Mouse (Mus musculus) hindbrain, embryonic 15.5 days (tissue): ENCODE measurements around the gene Rnf17. TPM values are rescaled to one million over a fixed set of nuclear protein-coding genes. Genes with fewer than 3 reads are reported as not detected.
A peak's percentile ranks its signal among the peaks of the same experiment; 100 is the strongest.

ENCODE experiments used
- ATAC-seq: fragments of 200-750 bp; cut with Nextera tagmentation; 2 replicates; pipeline ENCODE4 v1.8.0; 2017; ENCODE audit warnings: low read depth, moderate number of reproducible peaks, moderate TSS enrichment; ENCODE audit not compliant: low FRiP score
- H3K27ac ChIP-seq: fragments of 300-500 bp; sonication (generic); replicated peaks from 2 replicates; pipeline ENCODE4 v1.5.1; 2015; ENCODE audit warnings: mild to moderate bottlenecking, inconsistent platforms
- H3K27me3 ChIP-seq: fragments of 300-500 bp; sonication (generic); 2 replicates; pipeline ENCODE4 v1.6.1; 2015; ENCODE audit warnings: control low read depth, inconsistent platforms
- H3K36me3 ChIP-seq: fragments of 300-500 bp; sonication (generic); 2 replicates; pipeline ENCODE4 v1.6.1; 2015; ENCODE audit warnings: control low read depth, inconsistent platforms
- H3K4me1 ChIP-seq: fragments of 300-500 bp; sonication (generic); replicated peaks from 2 replicates; pipeline ENCODE4 v1.6.1; 2015; ENCODE audit warnings: control low read depth, inconsistent platforms
- H3K4me2 ChIP-seq: fragments of 300-500 bp; sonication (generic); 2 replicates; pipeline ENCODE4 v1.6.1; 2015; ENCODE audit warnings: moderate library complexity, mild to moderate bottlenecking, inconsistent platforms
- H3K4me3 ChIP-seq: fragments of 300-500 bp; sonication (generic); 2 replicates; pipeline ENCODE4 v1.5.1; 2015; ENCODE audit warnings: mild to moderate bottlenecking, inconsistent platforms
- H3K9ac ChIP-seq: fragments of 300-500 bp; sonication (generic); 2 replicates; pipeline ENCODE4 v1.6.1; 2015; ENCODE audit warnings: inconsistent platforms
- H3K9me3 ChIP-seq: fragments of 300-500 bp; sonication (generic); 2 replicates; pipeline ENCODE4 v1.6.1; 2016; ENCODE audit warnings: control low read depth, inconsistent platforms
- WGBS: fragments of 180-500 bp; shearing (Covaris S2); methylation state at CpG from one replicate; pipeline ENCODE4 v1.1.7; 2015; 5-methylcytosine and 5-hydroxymethylcytosine counted together
- polyA plus RNA-seq: library from polyadenylated mRNA; unstranded; fragments of >200 nt; fragmentation: Nextera tagmentation; extraction: Ambion mirVana; gene quantifications from 2 replicates; pipeline ENCODE4 v1.2.1, GENCODE M21; 2015

Rnf17 gene
- polyA plus RNA-seq, 1 experiment from 2014 or later = 1.6 TPM

DNA sequence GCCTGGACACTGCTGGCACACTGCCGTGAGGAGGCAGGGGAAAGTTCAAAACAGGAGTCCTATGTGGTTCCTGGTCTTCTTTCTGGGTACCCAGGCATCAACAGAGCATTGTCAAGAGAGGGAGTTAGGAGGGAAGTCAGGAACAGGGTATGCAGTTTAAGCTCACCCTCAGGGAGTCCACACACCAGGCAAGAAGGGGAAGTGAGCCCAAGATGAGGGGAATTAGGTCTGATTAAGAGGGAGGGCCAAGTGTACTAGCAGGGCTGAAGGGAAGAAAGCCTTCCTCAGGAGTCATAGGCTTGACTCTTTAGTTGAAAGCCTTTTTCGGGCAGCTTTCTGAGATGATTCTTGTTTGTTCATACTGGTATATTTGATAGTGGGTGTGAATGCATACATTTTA lies 112.4 kb downstream of the Rnf17 start:
- ATAC-seq = no peak
- 94% methylated on average over 2 of the region's 2 CpGs for WGBS
- Histone ChIP-seq H3K27ac (no peak overlapping the region), H3K4me3 (no peak overlapping the region), H3K36me3 (no peaks in the 10 kb centered on the region), H3K9ac (no peak overlapping the region), H3K4me2 (no peak overlapping the region), H3K27me3 (no peaks in the 10 kb centered on the region), H3K4me1 (no peaks in the 10 kb centered on the region), H3K9me3 (no peaks in the 10 kb centered on the region)

- no peak overlapping the region for H3K9ac ChIP-seq
- no peak overlapping the region for H3K4me3 ChIP-seq
- H3K27me3 ChIP-seq = no peaks in the 10 kb centered on the region
- H3K4me1 ChIP-seq = no peaks in the 10 kb centered on the region
- H3K9me3 ChIP-seq = no peaks in the 10 kb centered on the region
- H3K4me2 ChIP-seq = no peak overlapping the region
- 65% methylated on average over 2 of the region's 2 CpGs for WGBS
- no peak overlapping the region for H3K27ac ChIP-seq
- H3K36me3 ChIP-seq = peaks cover 14% of the 10 kb centered on the region
- no peak for ATAC-seq
Measured at GRCm38 (mm10) chr14:56530788-56531187, 128.4 kb downstream of the Rnf17 start.

- H3K9me3 ChIP-seq = no peaks in the 10 kb centered on the region
- H3K4me2 ChIP-seq = no peak overlapping the region
- 92% methylated on average over 1 of the region's 1 CpGs for WGBS
- 0 out of 2 replicates have a peak, but pooled peaks cover 3% of the 10 kb centered on the region for H3K36me3 ChIP-seq
- no peak overlapping the region for H3K27ac ChIP-seq
- no peaks in the 10 kb centered on the region for H3K27me3 ChIP-seq
- H3K9ac ChIP-seq = no peak overlapping the region
- H3K4me1 ChIP-seq = no peaks in the 10 kb centered on the region
- no peak for ATAC-seq
- no peak overlapping the region for H3K4me3 ChIP-seq
Measured at GRCm38 (mm10) chr14:56544946-56545345, 142.6 kb downstream of the Rnf17 start.

DNA sequence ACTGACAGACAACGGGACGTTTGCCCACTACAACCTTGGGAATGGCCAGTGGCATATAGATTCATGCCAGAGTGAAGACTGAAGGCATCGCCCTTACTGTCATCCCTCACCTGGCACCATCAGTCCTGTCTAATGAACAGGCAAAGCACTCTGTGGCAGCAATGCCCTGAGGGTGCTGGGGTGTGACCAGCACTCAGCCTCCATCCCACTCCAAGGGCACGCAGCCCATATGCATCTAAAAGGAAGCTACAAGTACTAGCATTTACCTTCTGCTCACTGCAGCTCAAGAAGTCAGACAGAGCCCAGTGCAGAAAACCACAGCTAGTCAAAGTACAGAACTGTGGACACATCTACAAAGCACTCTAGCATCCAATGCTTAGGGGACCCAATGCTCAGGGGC lies 143.1 kb downstream of the Rnf17 start:
- ATAC-seq = no peak
- Histone ChIP-seq H3K4me1 (no peaks in the 10 kb centered on the region), H3K27me3 (no peaks in the 10 kb centered on the region), H3K4me2 (no peak overlapping the region), H3K9me3 (no peaks in the 10 kb centered on the region), H3K27ac (no peak overlapping the region), H3K4me3 (no peak overlapping the region), H3K36me3 (0 out of 2 replicates have a peak, but pooled peaks cover 3% of the 10 kb centered on the region), H3K9ac (no peak overlapping the region)
- 94% methylated on average over 4 of the region's 4 CpGs for WGBS

DNA sequence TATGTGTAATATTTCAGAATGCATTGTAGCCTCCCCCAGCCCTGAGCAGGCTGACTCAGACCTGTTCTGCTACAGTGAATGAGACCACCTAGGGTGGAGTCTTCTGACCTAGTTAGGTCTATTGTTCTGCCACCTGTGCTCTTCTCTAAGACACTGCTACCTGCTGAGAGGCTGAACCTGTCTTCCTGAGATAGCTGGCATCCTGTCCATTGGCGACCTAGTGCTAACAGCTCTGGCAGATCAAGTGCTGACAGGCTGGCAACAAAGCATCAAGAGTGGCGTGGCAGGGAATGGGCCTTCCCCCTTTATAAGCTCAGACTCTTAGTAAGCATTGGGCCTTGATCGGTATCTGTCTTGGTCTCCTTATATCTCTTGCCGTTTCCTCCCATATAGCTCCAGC lies 148.6 kb downstream of the Rnf17 start:
- H3K27ac ChIP-seq = no peak overlapping the region
- no peaks in the 10 kb centered on the region for H3K9me3 ChIP-seq
- no peak overlapping the region for H3K4me3 ChIP-seq
- no peak overlapping the region for H3K4me2 ChIP-seq
- H3K4me1 ChIP-seq = no peaks in the 10 kb centered on the region
- no peak for ATAC-seq
- 85% methylated on average over 4 of the region's 4 CpGs for WGBS
- no peak overlapping the region for H3K9ac ChIP-seq
- H3K36me3 ChIP-seq = 0 out of 2 replicates have a peak, but pooled peaks cover 3% of the 10 kb centered on the region
- no peaks in the 10 kb centered on the region for H3K27me3 ChIP-seq

DNA sequence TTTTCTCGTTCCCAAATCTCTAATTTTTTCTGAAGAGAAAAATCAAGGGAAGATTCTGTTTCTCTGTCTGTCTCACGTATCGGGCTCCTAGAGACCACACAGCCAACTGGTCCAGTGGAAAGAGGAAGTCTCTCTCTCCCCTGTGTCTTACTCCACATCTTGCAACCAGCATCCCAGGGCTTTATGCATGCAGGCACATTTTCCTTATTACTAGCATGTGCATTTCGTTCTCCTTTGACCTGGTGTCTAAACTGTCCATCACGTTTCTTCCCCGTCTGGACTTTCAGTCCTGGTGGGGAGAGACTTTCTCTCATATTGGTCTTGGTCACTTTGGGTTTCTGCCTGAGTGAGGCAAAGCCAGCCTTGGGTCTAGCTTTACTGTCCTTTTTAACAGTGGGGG lies 150.5 kb downstream of the Rnf17 start:
- no peak for ATAC-seq
- H3K27ac ChIP-seq = no peak overlapping the region
- H3K9me3 ChIP-seq = no peaks in the 10 kb centered on the region
- 0 out of 2 replicates have a peak, but pooled peaks cover 3% of the 10 kb centered on the region for H3K36me3 ChIP-seq
- H3K4me2 ChIP-seq = no peak overlapping the region
- H3K4me1 ChIP-seq = no peaks in the 10 kb centered on the region
- H3K4me3 ChIP-seq = no peak overlapping the region
- 93% methylated on average over 6 of the region's 6 CpGs for WGBS
- H3K9ac ChIP-seq = no peak overlapping the region
- no peaks in the 10 kb centered on the region for H3K27me3 ChIP-seq

GRCm38 (mm10) chr14:56553331-56553730 lies 150.9 kb downstream of the Rnf17 start:
- no peak for ATAC-seq
- H3K4me3 ChIP-seq = no peak overlapping the region
- WGBS = 92% methylated on average over 7 of the region's 7 CpGs
- no peaks in the 10 kb centered on the region for H3K4me1 ChIP-seq
- no peak overlapping the region for H3K9ac ChIP-seq
- H3K36me3 ChIP-seq = 0 out of 2 replicates have a peak, but pooled peaks cover 7% of the 10 kb centered on the region
- no peak overlapping the region for H3K4me2 ChIP-seq
- no peaks in the 10 kb centered on the region for H3K9me3 ChIP-seq
- no peak overlapping the region for H3K27ac ChIP-seq
- H3K27me3 ChIP-seq = no peaks in the 10 kb centered on the region

DNA sequence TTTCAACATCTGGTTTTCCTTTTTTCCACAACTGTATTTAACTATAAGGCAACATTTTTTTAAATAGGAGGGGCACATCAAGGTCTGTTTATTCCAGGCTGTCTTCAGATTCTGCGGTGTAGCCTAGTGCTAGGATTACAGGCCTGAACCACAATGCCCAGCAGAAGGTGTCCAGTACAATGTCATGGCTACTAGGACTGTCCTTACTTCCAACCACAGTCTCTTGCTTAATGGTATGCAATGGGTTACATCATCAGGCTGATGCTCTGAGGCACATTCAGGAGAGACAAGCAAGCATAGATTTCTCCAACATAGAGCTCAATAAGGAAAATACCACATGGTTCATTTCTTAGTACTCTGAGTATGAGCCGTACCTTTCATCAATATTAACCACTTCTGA lies 152.3 kb downstream of the Rnf17 start:
- 97% methylated on average over 2 of the region's 2 CpGs for WGBS
- no peak overlapping the region for H3K4me2 ChIP-seq
- H3K4me1 ChIP-seq = no peaks in the 10 kb centered on the region
- no peak for ATAC-seq
- H3K36me3 ChIP-seq = 0 out of 2 replicates have a peak, but pooled peaks cover 4% of the 10 kb centered on the region
- H3K27me3 ChIP-seq = no peaks in the 10 kb centered on the region
- H3K9me3 ChIP-seq = no peaks in the 10 kb centered on the region
- H3K4me3 ChIP-seq = no peak overlapping the region
- no peak overlapping the region for H3K27ac ChIP-seq
- H3K9ac ChIP-seq = no peak overlapping the region

GRCm38 (mm10) chr14:56559134-56559533 lies 156.8 kb downstream of the Rnf17 start:
- no peak for ATAC-seq
- Histone ChIP-seq H3K4me1 (no peaks in the 10 kb centered on the region), H3K9me3 (no peaks in the 10 kb centered on the region), H3K4me3 (no peak overlapping the region), H3K27me3 (no peaks in the 10 kb centered on the region), H3K27ac (no peak overlapping the region), H3K9ac (no peak overlapping the region), H3K36me3 (0 out of 2 replicates have a peak, but pooled peaks cover 10% of the 10 kb centered on the region), H3K4me2 (no peak overlapping the region)
- 95% methylated on average over 3 of the region's 3 CpGs for WGBS

DNA sequence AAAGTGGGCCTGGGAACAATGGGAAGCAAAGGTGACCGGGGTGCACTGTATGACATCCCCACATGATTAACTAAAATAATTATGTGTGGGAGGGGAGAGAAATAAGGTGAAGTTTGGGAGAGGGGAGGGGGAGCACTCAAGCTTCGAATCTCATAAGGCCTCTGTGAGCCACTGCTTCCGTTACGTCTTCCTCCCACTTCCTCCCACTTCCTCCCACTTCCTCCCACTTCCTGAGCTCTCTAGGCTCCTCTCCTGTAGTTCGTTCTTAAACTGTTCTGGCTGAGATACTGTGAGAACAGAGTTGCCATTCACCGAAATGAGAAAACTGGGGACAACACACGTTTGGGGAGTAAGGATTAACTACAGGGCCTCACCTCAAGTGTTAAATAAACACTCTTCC lies 165.1 kb downstream of the Rnf17 start:
- Histone ChIP-seq H3K9ac (no peak overlapping the region), H3K4me1 (peaks cover 7% of the 10 kb centered on the region), H3K27me3 (no peaks in the 10 kb centered on the region), H3K4me2 (no peak overlapping the region), H3K9me3 (no peaks in the 10 kb centered on the region), H3K4me3 (no peak overlapping the region), H3K36me3 (0 out of 2 replicates have a peak, but pooled peaks cover 6% of the 10 kb centered on the region), H3K27ac (no peak overlapping the region)
- no peak for ATAC-seq
- WGBS = 81% methylated on average over 7 of the region's 7 CpGs

GRCm38 (mm10) chr14:56569041-56569440 lies 166.7 kb downstream of the Rnf17 start:
- no peak overlapping the region for H3K4me2 ChIP-seq
- H3K9me3 ChIP-seq = no peaks in the 10 kb centered on the region
- no peak for ATAC-seq
- no peak overlapping the region for H3K27ac ChIP-seq
- no peaks in the 10 kb centered on the region for H3K27me3 ChIP-seq
- H3K36me3 ChIP-seq = no peaks in the 10 kb centered on the region
- 89% methylated on average over 4 of the region's 4 CpGs for WGBS
- no peak overlapping the region for H3K4me3 ChIP-seq
- no peak overlapping the region for H3K9ac ChIP-seq
- H3K4me1 ChIP-seq = peaks cover 8% of the 10 kb centered on the region

DNA sequence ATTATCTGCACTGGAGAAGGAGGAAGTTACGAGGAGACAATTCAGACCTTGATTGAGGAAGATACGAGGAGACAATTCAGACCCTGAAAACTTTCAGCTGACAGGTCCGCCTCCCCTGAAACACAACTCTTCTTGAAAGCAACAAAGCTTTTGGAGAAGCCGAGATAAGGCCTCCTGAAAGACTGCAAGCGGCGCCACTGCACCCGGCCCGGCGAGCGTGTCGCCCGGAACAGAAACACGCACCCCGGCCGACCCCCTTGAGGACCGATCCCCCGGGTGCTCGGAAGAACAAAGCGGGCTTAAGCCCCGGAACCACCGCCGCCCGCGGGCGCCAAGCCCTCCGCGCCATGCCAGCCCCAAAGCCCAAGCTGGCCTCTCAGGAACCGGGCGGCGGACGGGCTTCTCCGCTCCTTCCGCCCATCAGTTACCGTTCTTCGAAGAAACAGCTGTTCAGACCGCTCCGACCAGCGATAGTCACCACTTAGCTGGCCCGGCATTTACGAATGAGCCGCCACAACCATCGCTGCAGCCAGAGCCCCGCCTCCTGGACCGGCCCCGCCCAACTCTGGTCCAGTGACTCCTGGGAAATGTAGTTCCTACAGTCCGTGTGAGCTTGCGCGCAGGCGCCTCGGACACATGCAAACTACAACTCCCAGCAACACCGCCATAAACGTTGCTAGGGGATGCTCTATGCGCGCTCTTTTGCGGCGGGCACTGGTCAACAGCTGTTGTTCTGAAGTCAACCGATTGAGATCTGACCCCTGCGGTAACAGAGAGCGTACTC lies 169.1 kb downstream of the Rnf17 start:
- Histone ChIP-seq H3K27me3 (peaks cover 4% of the 10 kb centered on the region; the same call in 1 of the 2 replicates), H3K27ac (peak overlapping the region; percentile 74), H3K36me3 (no peaks in the 10 kb centered on the region), H3K4me2 (peak overlapping the region; percentile 82), H3K9ac (peak overlapping the region; percentile 50), H3K4me1 (peaks cover 17% of the 10 kb centered on the region), H3K4me3 (peak overlapping the region; percentile 75), H3K9me3 (no peaks in the 10 kb centered on the region)
- WGBS = under 1% methylated on average over 59 of the region's 59 CpGs
- ATAC-seq = peak; percentile 100
